Mouse (Mus musculus) ES-E14 (cell line): ENCODE data around the gene Nr1h4.

Experiments used
- MAFK ChIP-seq: IDR thresholded peaks from 2 replicates; pipeline ENCODE4 v1.6.1; 2014; ENCODE audit warnings: mild to moderate bottlenecking, low read depth, low read length, inconsistent platforms; ENCODE audit not compliant: insufficient read depth
- ZNF384 ChIP-seq: IDR thresholded peaks from 2 replicates; pipeline ENCODE4 v1.6.1; 2012; ENCODE audit warnings: low read depth, low read length, inconsistent platforms

GRCm38 (mm10) chr10:89506479-89506878, 26.9 kb downstream of the Nr1h4 start:
- TF ChIP-seq MAFK (no peak), ZNF384 (peak; percentile 91)
